Mouse (Mus musculus): ENCODE data around the gene Otud7b. TPM values are rescaled to one million over a fixed set of nuclear protein-coding genes. Genes with fewer than 3 reads are reported as not detected.

Otud7b gene
- polyA plus RNA-seq, 2 experiments from 2014 or later = 9.1 to 13.3 TPM

GRCm38 (mm10) chr3:96087219-96087618 lies 17.1 kb upstream of the Otud7b start:
- ATAC-seq = no peak

GRCm38 (mm10) chr3:96087801-96088200 lies 16.5 kb upstream of the Otud7b start:
- ATAC-seq = no peak

- peak; percentile 37 for ATAC-seq
Measured at GRCm38 (mm10) chr3:96089882-96090489, 14.3 kb upstream of the Otud7b start.

GRCm38 (mm10) chr3:96091146-96091545 lies 13.2 kb upstream of the Otud7b start:
- no peak for ATAC-seq

- no peak for ATAC-seq
Measured at GRCm38 (mm10) chr3:96091966-96092365, 12.4 kb upstream of the Otud7b start.

- ATAC-seq = peak; percentile 43
Measured at GRCm38 (mm10) chr3:96093509-96093908, 10.8 kb upstream of the Otud7b start.

GRCm38 (mm10) chr3:96094203-96094602 lies 10.1 kb upstream of the Otud7b start:
- ATAC-seq = no peak

GRCm38 (mm10) chr3:96098168-96098567 lies 6.2 kb upstream of the Otud7b start:
- no peak for ATAC-seq

- ATAC-seq = no peak
Measured at GRCm38 (mm10) chr3:96098616-96099267, 5.6 kb upstream of the Otud7b start.

GRCm38 (mm10) chr3:96102100-96102872 lies 2.0 kb upstream of the Otud7b start:
- peak; percentile 65 for ATAC-seq

GRCm38 (mm10) chr3:96103901-96104260 lies 446 bp upstream of the Otud7b start:
- ATAC-seq = peak; percentile 16

- ATAC-seq = peak; percentile 44
Measured at GRCm38 (mm10) chr3:96105232-96105747, 963 bp downstream of the Otud7b start.

- no peak for ATAC-seq
Measured at GRCm38 (mm10) chr3:96106151-96106550, 1.8 kb downstream of the Otud7b start.

- no peak for ATAC-seq
Measured at GRCm38 (mm10) chr3:96108315-96108714, 4.0 kb downstream of the Otud7b start.

GRCm38 (mm10) chr3:96113251-96113650 lies 8.9 kb downstream of the Otud7b start:
- no peak for ATAC-seq

- no peak for ATAC-seq
Measured at GRCm38 (mm10) chr3:96118142-96118541, 13.8 kb downstream of the Otud7b start.

GRCm38 (mm10) chr3:96118702-96119101 lies 14.4 kb downstream of the Otud7b start:
- ATAC-seq = no peak

- no peak for ATAC-seq
Measured at GRCm38 (mm10) chr3:96124235-96124634, 19.9 kb downstream of the Otud7b start.

- no peak for ATAC-seq
Measured at GRCm38 (mm10) chr3:96128128-96128527, 23.8 kb downstream of the Otud7b start.

- no peak for ATAC-seq
Measured at GRCm38 (mm10) chr3:96132478-96132877, 28.2 kb downstream of the Otud7b start.

GRCm38 (mm10) chr3:96133327-96133905 lies 29.1 kb downstream of the Otud7b start:
- ATAC-seq = no peak

- no peak for ATAC-seq
Measured at GRCm38 (mm10) chr3:96135011-96135410, 30.7 kb downstream of the Otud7b start.

- ATAC-seq = peak; percentile 87
Measured at GRCm38 (mm10) chr3:96147950-96148349, 43.6 kb downstream of the Otud7b start.
